Mouse (Mus musculus): ENCODE data around the gene Rrp1b. TPM values are rescaled to one million over a fixed set of nuclear protein-coding genes. Genes with fewer than 3 reads are reported as not detected.

Rrp1b gene
- polyA plus RNA-seq, 1 experiment, result 23.5 TPM

Other genes with a start within 250 kb of the Rrp1b start
- gene Sik1, start 180.3 kb upstream of the Rrp1b start, polyA plus RNA-seq (2012; rRNA removed), result 14.1 and 18.7 TPM in 2 replicates
- 0.30 and 0.67 TPM in 2 replicates for gene Hsf2bp, start 249 bp downstream of the Rrp1b start, polyA plus RNA-seq (2012; rRNA removed)
- 7.1 and 9.5 TPM in 2 replicates for gene Notch3, start 130.8 kb downstream of the Rrp1b start, polyA plus RNA-seq (2012; rRNA removed)
- gene Ephx3, start 153.4 kb downstream of the Rrp1b start, polyA plus RNA-seq (2012; rRNA removed), result 0.63 and 1.3 TPM in 2 replicates
- 49.9 and 54.6 TPM in 2 replicates for gene Brd4, start 248.6 kb downstream of the Rrp1b start, polyA plus RNA-seq (2012; rRNA removed)